Mouse (Mus musculus): ENCODE results near the gene Mrpl57. TPM values are rescaled to one million over a fixed set of nuclear protein-coding genes. Genes with fewer than 3 reads are reported as not detected.

Gene Mrpl57
- polyA plus RNA-seq, 1 experiment, result 68.6 TPM

DNA sequence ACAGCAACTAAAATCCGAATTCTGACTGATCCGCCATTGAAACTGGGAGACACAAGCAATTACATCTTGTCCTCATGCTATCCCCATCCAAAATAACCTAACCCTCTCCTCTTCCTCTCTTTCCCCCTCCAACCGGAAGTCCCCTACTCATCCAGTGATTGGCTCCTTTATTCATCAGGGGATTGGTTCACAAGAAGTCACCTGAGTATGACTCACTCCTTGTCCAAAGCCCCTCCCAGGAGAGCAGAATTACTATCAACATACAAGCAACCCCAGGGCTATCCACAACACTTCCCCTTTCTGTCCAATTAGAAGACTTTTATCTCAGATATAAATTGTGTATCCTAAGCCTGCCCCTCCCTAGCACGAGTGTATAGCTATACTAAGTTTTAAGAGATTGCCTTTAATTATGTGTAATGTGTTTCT lies 36.0 kb downstream of the Mrpl57 start:
- TF ChIP-seq CTCF (IDR thresholded peaks at IDR 0.05; ENCODE audit: borderline replicate concordance, extremely low read depth, insufficient read depth, insufficient read length), result no peak
- TF ChIP-seq POLR2A (IDR thresholded peaks at IDR 0.05; ENCODE audit: borderline replicate concordance, extremely low read depth, insufficient read depth, insufficient read length, poor library complexity, severe bottlenecking), result no peak
- DNase-seq (ENCODE audit: low read depth), result no peak

DNA sequence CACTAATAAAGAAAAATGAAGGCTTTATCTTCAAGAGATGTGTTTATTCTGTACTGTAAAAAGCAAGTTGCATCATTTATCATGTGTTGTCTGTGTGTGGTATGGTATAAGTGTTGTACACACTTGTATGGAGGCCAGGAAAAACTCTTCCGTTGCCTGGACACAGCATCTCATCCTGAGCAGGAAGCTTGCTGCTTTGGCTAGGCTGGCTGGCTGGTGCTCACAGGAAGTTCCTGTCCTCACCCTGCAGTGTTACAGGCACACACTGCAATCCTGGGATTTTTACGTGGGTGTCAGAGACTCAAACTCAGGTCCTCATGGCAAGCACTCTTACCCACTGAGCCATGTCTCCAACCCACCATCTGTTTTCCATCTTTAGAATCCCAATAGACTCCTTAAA lies 37.1 kb downstream of the Mrpl57 start:
- no peak for DNase-seq (ENCODE audit: low read depth)
- TF ChIP-seq CTCF (IDR thresholded peaks at IDR 0.05; ENCODE audit: borderline replicate concordance, extremely low read depth, insufficient read depth, insufficient read length), result no peak
- no peak for TF ChIP-seq POLR2A (IDR thresholded peaks at IDR 0.05; ENCODE audit: borderline replicate concordance, extremely low read depth, insufficient read depth, insufficient read length, poor library complexity, severe bottlenecking)

DNA sequence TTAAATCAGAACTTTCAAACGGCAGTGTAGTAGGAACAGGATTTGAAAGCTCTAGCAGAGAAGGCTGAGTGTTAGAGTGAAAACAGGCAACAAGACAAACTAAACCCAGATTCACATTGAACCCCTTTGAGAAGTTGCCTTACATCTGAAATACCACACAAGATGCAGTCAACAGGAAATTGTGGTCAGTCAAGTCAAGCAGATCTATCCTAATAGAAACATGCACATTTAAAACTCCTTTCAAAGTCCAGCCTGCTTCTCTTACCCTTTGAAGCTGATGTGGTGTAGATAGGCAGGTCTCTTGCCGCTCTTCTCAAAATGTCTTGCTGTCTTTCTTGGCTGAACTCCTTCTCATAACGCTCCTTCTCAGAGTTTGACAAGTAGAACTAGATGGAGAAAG lies 39.2 kb downstream of the Mrpl57 start:
- DNase-seq (ENCODE audit: low read depth), result no peak
- TF ChIP-seq POLR2A (IDR thresholded peaks at IDR 0.05; ENCODE audit: borderline replicate concordance, extremely low read depth, insufficient read depth, insufficient read length, poor library complexity, severe bottlenecking), result no peak
- no peak for TF ChIP-seq CTCF (IDR thresholded peaks at IDR 0.05; ENCODE audit: borderline replicate concordance, extremely low read depth, insufficient read depth, insufficient read length)

DNA sequence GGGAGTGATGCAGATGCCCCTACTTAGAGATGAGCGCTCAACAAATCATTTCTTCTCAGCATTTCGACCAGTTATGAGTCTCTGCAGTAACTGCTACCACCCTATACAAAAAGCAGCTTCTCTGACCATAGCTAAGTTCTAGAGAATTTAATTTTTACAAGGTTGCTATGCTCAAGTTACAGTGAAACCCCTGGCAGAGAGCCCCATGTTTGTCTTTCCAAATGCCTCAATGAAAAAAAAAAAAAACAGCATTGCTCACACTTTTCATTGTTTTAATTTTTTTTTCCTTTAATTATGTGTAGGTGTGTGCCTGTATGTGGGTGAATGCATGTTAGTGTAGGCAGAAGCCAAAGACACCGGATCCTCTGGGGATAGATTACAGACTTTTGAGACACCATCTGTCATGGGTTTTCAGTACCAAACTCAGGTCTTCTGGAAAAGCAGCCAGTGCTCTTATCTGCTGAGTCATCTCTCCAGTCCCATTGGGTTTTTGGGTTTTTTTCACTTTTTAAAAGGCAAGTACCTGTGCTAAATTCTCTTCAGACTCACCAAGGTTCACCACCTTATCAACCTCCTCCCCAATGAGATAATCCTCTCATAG lies 40.7 kb downstream of the Mrpl57 start:
- no peak for TF ChIP-seq POLR2A (IDR thresholded peaks at IDR 0.05; ENCODE audit: borderline replicate concordance, extremely low read depth, insufficient read depth, insufficient read length, poor library complexity, severe bottlenecking)
- TF ChIP-seq CTCF (IDR thresholded peaks at IDR 0.05; ENCODE audit: borderline replicate concordance, extremely low read depth, insufficient read depth, insufficient read length), result no peak
- no peak for DNase-seq (ENCODE audit: low read depth)

DNA sequence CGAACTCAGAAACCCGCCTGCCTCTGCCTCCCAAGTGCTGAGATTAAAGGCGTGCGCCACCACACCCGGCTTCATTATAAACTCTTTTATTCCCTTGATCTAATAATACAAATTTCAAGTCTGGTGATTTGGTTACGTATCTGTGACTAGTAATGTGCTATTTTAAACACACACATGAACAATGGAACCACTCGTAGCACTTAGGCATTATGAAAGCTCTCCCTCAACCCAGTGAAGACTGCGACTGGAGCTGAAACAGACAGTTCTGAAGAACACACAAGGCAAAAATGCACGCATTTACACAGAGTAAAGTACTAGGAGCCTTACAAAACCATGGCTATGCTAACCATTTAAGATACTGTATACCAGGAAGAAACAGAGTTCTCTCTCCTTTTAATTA lies 51.9 kb downstream of the Mrpl57 start:
- TF ChIP-seq POLR2A (IDR thresholded peaks at IDR 0.05; ENCODE audit: borderline replicate concordance, extremely low read depth, insufficient read depth, insufficient read length, poor library complexity, severe bottlenecking), result no peak
- no peak for TF ChIP-seq CTCF (IDR thresholded peaks at IDR 0.05; ENCODE audit: borderline replicate concordance, extremely low read depth, insufficient read depth, insufficient read length)
- DNase-seq (ENCODE audit: low read depth), result no peak

Other genes starting within 250 kb of the Mrpl57 start
- gene Xpo4, start 160.8 kb upstream of the Mrpl57 start, polyA plus RNA-seq (2012; rRNA removed), result 9.9 and 10.2 TPM in 2 replicates
- gene Gm49361, start 80.1 kb upstream of the Mrpl57 start, polyA plus RNA-seq (2012; rRNA removed), result not detected in 2 replicates
- 9.9 and 14.0 TPM in 2 replicates for gene Lats2, start 67.8 kb upstream of the Mrpl57 start, polyA plus RNA-seq (2012; rRNA removed)
- 21.4 and 27.1 TPM in 2 replicates for gene Sap18, start 28.1 kb upstream of the Mrpl57 start, polyA plus RNA-seq (2012; rRNA removed)
- gene Ska3, start within 50 bp of the Mrpl57 start, polyA plus RNA-seq (2012; rRNA removed), result 6.2 and 7.3 TPM in 2 replicates
- 24.8 and 26.4 TPM in 2 replicates for gene Zdhhc20, start 64.0 kb downstream of the Mrpl57 start, polyA plus RNA-seq (2012; rRNA removed)
- 27.8 and 39.9 TPM in 2 replicates for gene Micu2, start 173.0 kb downstream of the Mrpl57 start, polyA plus RNA-seq (2012; rRNA removed)
- 4.3 and 7.8 TPM in 2 replicates for gene Fgf9, start 244.3 kb downstream of the Mrpl57 start, polyA plus RNA-seq (2012; rRNA removed)